Mouse (Mus musculus): ENCODE measurements around the gene Ltbp4.

GRCm38 (mm10) chr7:27290555-27290954 is 46.9 kb downstream of the Ltbp4 start:
- TF ChIP-seq CTCF (IDR thresholded peaks at IDR 0.05; ENCODE audit: low read depth) (no peak), EP300 (IDR thresholded peaks at IDR 0.05; ENCODE audit: low read depth) (no peak)

All from liver, postnatal 0 days (tissue).